Mouse (Mus musculus): Measurements from ENCODE around the gene Sat1. TPM values are rescaled to one million over a fixed set of nuclear protein-coding genes. Genes with fewer than 3 reads are reported as not detected.
"Not testable (repeated sequence)": the region's sequence is repeated elsewhere in the genome, so short reads cannot be mapped to it uniquely, and the experiment has no call there.

Sat1 gene
- total and polyA plus RNA-seq, 2 experiments, result 21.9 to 113 TPM

- H3K4me1 ChIP-seq (ENCODE audit: control insufficient read depth, insufficient read depth, low read length), result peaks cover 3% of the 10 kb centered on the region; the same call in 1 of the 2 replicates
- 0% methylated on average over 24 of the region's 24 CpGs for WGBS
- peak; percentile 51 for DNase-seq (ENCODE audit: extremely low read depth, low read depth, low spot score)
- H3K79me2 ChIP-seq (ENCODE audit: control insufficient read depth, insufficient read depth, low read length), result no peaks in the 10 kb centered on the region
- peak overlapping the region; percentile 91 for H3K27ac ChIP-seq (replicated peaks; ENCODE audit: insufficient read depth, low read depth, low read length)
- H3K27me3 ChIP-seq (ENCODE audit: control insufficient read depth, insufficient read depth, low read length), result no peaks in the 10 kb centered on the region
- H3K36me3 ChIP-seq (ENCODE audit: control insufficient read depth, insufficient read depth, low read length), result peaks cover 11% of the 10 kb centered on the region
- H3K9ac ChIP-seq (ENCODE audit: low read depth, low read length), result peak overlapping the region; percentile 80
- H3K4me3 ChIP-seq (ENCODE audit: insufficient read depth, low read depth, low read length), result peak overlapping the region; percentile 98
- TF ChIP-seq CTCF (IDR thresholded peaks at IDR 0.05; ENCODE audit: low read depth, low read length), result no peak
- no peak for TF ChIP-seq POLR2A (IDR thresholded peaks at IDR 0.05; ENCODE audit: extremely low read depth, insufficient read depth, low read length)
Measured at GRCm38 (mm10) chrX:155215501-155216248, 574 bp downstream of the Sat1 start.

DNA sequence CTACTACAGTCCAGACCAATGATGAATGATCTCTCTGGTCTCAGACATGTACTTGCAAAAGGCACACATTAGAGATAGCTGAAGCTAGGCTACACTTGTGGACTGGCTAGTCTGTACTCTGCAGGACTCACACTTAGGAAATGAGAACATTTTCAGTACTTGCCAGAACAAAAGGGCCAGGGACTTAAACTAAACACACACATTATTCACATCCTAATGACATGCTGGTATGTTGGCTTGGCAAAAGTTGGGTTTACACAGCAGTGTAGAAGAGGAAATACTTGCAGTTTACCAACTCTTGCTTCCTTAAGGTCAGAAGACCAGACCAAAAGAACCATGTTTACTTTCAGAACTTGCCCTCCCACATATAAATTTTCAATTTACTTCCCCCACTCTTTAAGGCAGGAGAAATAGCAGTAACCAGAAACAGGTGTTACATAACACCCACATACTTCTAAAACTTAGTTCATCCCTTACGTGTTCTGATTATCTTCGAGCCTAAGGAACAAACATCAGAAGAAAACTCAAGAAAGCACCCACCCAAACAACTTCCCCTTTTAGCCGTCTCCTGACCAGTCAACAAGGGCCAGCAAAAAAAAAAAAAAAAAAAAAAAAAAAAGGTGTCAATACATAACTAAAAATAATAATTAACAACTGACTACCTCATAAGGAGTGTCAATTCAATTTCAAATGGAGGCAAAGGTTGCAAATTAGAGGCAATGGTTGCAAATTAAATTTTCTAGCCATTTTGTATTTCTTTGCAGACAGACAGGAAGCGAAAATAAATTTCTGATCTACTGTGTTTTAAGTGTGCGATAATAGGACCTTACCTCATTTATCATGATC lies 1.7 kb downstream of the Sat1 start:
- Histone ChIP-seq H3K27ac (replicated peaks; ENCODE audit: insufficient read depth, low read depth, low read length) (0 out of 2 replicates have a peak overlapping the region, but pooled peaks have one; percentile 17), H3K4me3 (ENCODE audit: insufficient read depth, low read depth, low read length) (peak overlapping the region; percentile 98; the same call in 1 of the 2 replicates), H3K27me3 (ENCODE audit: control insufficient read depth, insufficient read depth, low read length) (no peaks in the 10 kb centered on the region), H3K4me1 (ENCODE audit: control insufficient read depth, insufficient read depth, low read length) (peaks cover 3% of the 10 kb centered on the region; the same call in 1 of the 2 replicates), H3K36me3 (ENCODE audit: control insufficient read depth, insufficient read depth, low read length) (peaks cover 11% of the 10 kb centered on the region), H3K9ac (ENCODE audit: low read depth, low read length) (no peak overlapping the region), H3K79me2 (ENCODE audit: control insufficient read depth, insufficient read depth, low read length) (no peaks in the 10 kb centered on the region)
- 54% methylated on average over 5 of the region's 5 CpGs for WGBS
- no peak for TF ChIP-seq POLR2A (IDR thresholded peaks at IDR 0.05; ENCODE audit: extremely low read depth, insufficient read depth, low read length)
- no peak for TF ChIP-seq CTCF (IDR thresholded peaks at IDR 0.05; ENCODE audit: low read depth, low read length)
- DNase-seq (ENCODE audit: extremely low read depth, low read depth, low spot score), result no peak

- H3K4me1 ChIP-seq (ENCODE audit: control insufficient read depth, insufficient read depth, low read length), result no peaks in the 10 kb centered on the region
- H3K27me3 ChIP-seq (ENCODE audit: control insufficient read depth, insufficient read depth, low read length), result no peaks in the 10 kb centered on the region
- H3K4me3 ChIP-seq (ENCODE audit: insufficient read depth, low read depth, low read length), result no peak overlapping the region
- no peak overlapping the region for H3K27ac ChIP-seq (replicated peaks; ENCODE audit: insufficient read depth, low read depth, low read length)
- H3K9ac ChIP-seq (ENCODE audit: low read depth, low read length), result no peak overlapping the region
- 57% methylated on average over 1 of the region's 1 CpGs for WGBS
- DNase-seq (ENCODE audit: extremely low read depth, low read depth, low spot score), result no peak
- no peaks in the 10 kb centered on the region for H3K79me2 ChIP-seq (ENCODE audit: control insufficient read depth, insufficient read depth, low read length)
- no peak for TF ChIP-seq POLR2A (IDR thresholded peaks at IDR 0.05; ENCODE audit: extremely low read depth, insufficient read depth, low read length)
- no peak for TF ChIP-seq CTCF (IDR thresholded peaks at IDR 0.05; ENCODE audit: low read depth, low read length)
- H3K36me3 ChIP-seq (ENCODE audit: control insufficient read depth, insufficient read depth, low read length), result peaks cover 4% of the 10 kb centered on the region
Measured at GRCm38 (mm10) chrX:155208671-155209070, 7.6 kb downstream of the Sat1 start.

- not testable (repeated sequence) for H3K9ac ChIP-seq (ENCODE audit: low read depth, low read length); H3K36me3 ChIP-seq (ENCODE audit: control insufficient read depth, insufficient read depth, low read length); H3K79me2 ChIP-seq (ENCODE audit: control insufficient read depth, insufficient read depth, low read length); H3K27ac ChIP-seq (replicated peaks; ENCODE audit: insufficient read depth, low read depth, low read length); DNase-seq (ENCODE audit: extremely low read depth, low read depth, low spot score); H3K4me1 ChIP-seq (ENCODE audit: control insufficient read depth, insufficient read depth, low read length); H3K4me3 ChIP-seq (ENCODE audit: insufficient read depth, low read depth, low read length); H3K27me3 ChIP-seq (ENCODE audit: control insufficient read depth, insufficient read depth, low read length)
- 96% methylated on average over 2 of the region's 2 CpGs for WGBS
Measured at GRCm38 (mm10) chrX:155205436-155205835, 10.8 kb downstream of the Sat1 start.

- H3K4me1 ChIP-seq (ENCODE audit: control insufficient read depth, insufficient read depth, low read length), result no peaks in the 10 kb centered on the region
- 64% methylated on average over 2 of the region's 2 CpGs for WGBS
- no peaks in the 10 kb centered on the region for H3K79me2 ChIP-seq (ENCODE audit: control insufficient read depth, insufficient read depth, low read length)
Measured at GRCm38 (mm10) chrX:155202406-155203305, 13.6 kb downstream of the Sat1 start.

More at GRCm38 (mm10) chrX:155202406-155203305, 13.6 kb downstream of the Sat1 start:
- no peaks in the 10 kb centered on the region for H3K27me3 ChIP-seq (ENCODE audit: control insufficient read depth, insufficient read depth, low read length)
- no peak overlapping the region for H3K4me3 ChIP-seq (ENCODE audit: insufficient read depth, low read depth, low read length)
- no peaks in the 10 kb centered on the region for H3K36me3 ChIP-seq (ENCODE audit: control insufficient read depth, insufficient read depth, low read length)
- TF ChIP-seq POLR2A (IDR thresholded peaks at IDR 0.05; ENCODE audit: extremely low read depth, insufficient read depth, low read length) (no peak), CTCF (IDR thresholded peaks at IDR 0.05; ENCODE audit: low read depth, low read length) (no peak)
- no peak overlapping the region for H3K9ac ChIP-seq (ENCODE audit: low read depth, low read length)
- no peak for DNase-seq (ENCODE audit: extremely low read depth, low read depth, low spot score)
- H3K27ac ChIP-seq (replicated peaks; ENCODE audit: insufficient read depth, low read depth, low read length), result no peak overlapping the region

Data from liver, adult 2 months (tissue).